Mouse (Mus musculus) stomach, embryonic 14.5 days (tissue): ENCODE measurements around the gene Gtf2i. TPM values are rescaled to one million over a fixed set of nuclear protein-coding genes. Genes with fewer than 3 reads are reported as not detected.

ENCODE experiments used
- microRNA-seq: library from miRNA; unstranded; fragments of <30 nt; microRNA quantifications from one replicate; pipeline ENCODE4, GENCODE M21; 2016
- polyA plus RNA-seq: library from polyadenylated mRNA; unstranded; fragments of >200 nt; fragmentation: Nextera tagmentation; extraction: Ambion mirVana; gene quantifications from 2 replicates; pipeline ENCODE4 v1.2.1, GENCODE M21; 2014

The Gtf2i gene
- polyA plus RNA-seq, 1 experiment from 2014 or later = 184 TPM

Small RNA genes within 50 kb of the gene (microRNA-seq; reads per million reads assigned to microRNA genes)
- not detected for gene Mir3965

Other genes starting within 250 kb of the Gtf2i start
- gene Castor2, start 215.0 kb downstream of the Gtf2i start, polyA plus RNA-seq = 5.0 and 6.1 TPM in 2 replicates
- 23.3 and 23.8 TPM in 2 replicates for gene Rcc1l, start 138.0 kb downstream of the Gtf2i start, polyA plus RNA-seq
- gene Gtf2ird2, start 130.7 kb downstream of the Gtf2i start, polyA plus RNA-seq = 8.5 and 10.1 TPM in 2 replicates
- gene Ncf1, start 85.1 kb downstream of the Gtf2i start, polyA plus RNA-seq = 4.3 and 4.5 TPM in 2 replicates
- gene Gtf2ird1, start 142.0 kb upstream of the Gtf2i start, polyA plus RNA-seq = 107 and 112 TPM in 2 replicates
- 4.1 and 4.4 TPM in 2 replicates for gene Clip2, start 237.7 kb upstream of the Gtf2i start, polyA plus RNA-seq
- 0.17 TPM in 1 of 2 replicates, not detected in the other for gene Syna, start 245.4 kb upstream of the Gtf2i start, polyA plus RNA-seq